Mouse (Mus musculus): ENCODE data around the gene Foxred2.
A peak's percentile ranks its signal among the peaks of the same experiment; 100 is the strongest.

Foxred2 gene

GRCm38 (mm10) chr15:77949061-77949460 is 7.5 kb downstream of the Foxred2 start:
- no peak for DNase-seq (ENCODE audit: low spot score in 2 of 2)

- no peak for DNase-seq (ENCODE audit: low spot score in 2 of 2)
Measured at GRCm38 (mm10) chr15:77945711-77946110, 10.8 kb downstream of the Foxred2 start.

GRCm38 (mm10) chr15:77941563-77941962 is 15.0 kb downstream of the Foxred2 start:
- DNase-seq (ENCODE audit: low spot score in 2 of 2): no peak

GRCm38 (mm10) chr15:77938516-77938915 is 18.0 kb downstream of the Foxred2 start:
- DNase-seq (ENCODE audit: low spot score in 2 of 2): no peak

GRCm38 (mm10) chr15:77935673-77936375 is 20.7 kb downstream of the Foxred2 start:
- no peak for DNase-seq (ENCODE audit: low spot score in 2 of 2)

GRCm38 (mm10) chr15:77934968-77935367 is 21.6 kb downstream of the Foxred2 start:
- no peak for DNase-seq (ENCODE audit: low spot score in 2 of 2)

GRCm38 (mm10) chr15:77934326-77934725 is 22.2 kb downstream of the Foxred2 start:
- DNase-seq (ENCODE audit: low spot score in 2 of 2): no peak

GRCm38 (mm10) chr15:77933770-77934169 is 22.8 kb downstream of the Foxred2 start:
- DNase-seq (ENCODE audit: low spot score in 2 of 2): peak; percentile 97 to 99

GRCm38 (mm10) chr15:77933222-77933621 is 23.3 kb downstream of the Foxred2 start:
- DNase-seq (ENCODE audit: low spot score in 2 of 2): no peak

- DNase-seq (ENCODE audit: low spot score in 2 of 2): peak; percentile 33 to 42
Measured at GRCm38 (mm10) chr15:77931689-77932016, 24.9 kb downstream of the Foxred2 start.

GRCm38 (mm10) chr15:77930986-77931688 is 25.4 kb downstream of the Foxred2 start:
- no peak for DNase-seq (ENCODE audit: low spot score in 2 of 2)

GRCm38 (mm10) chr15:77929804-77930203 is 26.7 kb downstream of the Foxred2 start:
- DNase-seq (ENCODE audit: low spot score in 2 of 2): no peak

- DNase-seq (ENCODE audit: low spot score in 2 of 2): peak; percentile 85 to 88
Measured at GRCm38 (mm10) chr15:77928673-77929331, 27.7 kb downstream of the Foxred2 start, which contains the start of gene Txn2. Txn2 (minus strand) TSS chr15:77929006.

- DNase-seq (ENCODE audit: low spot score in 2 of 2): no peak
Measured at GRCm38 (mm10) chr15:77928091-77928490, 28.4 kb downstream of the Foxred2 start.

GRCm38 (mm10) chr15:77926921-77927320 is 29.6 kb downstream of the Foxred2 start:
- no peak for DNase-seq (ENCODE audit: low spot score in 2 of 2)

- DNase-seq (ENCODE audit: low spot score in 2 of 2): no peak
Measured at GRCm38 (mm10) chr15:77925195-77925594, 31.3 kb downstream of the Foxred2 start.

- no peak for DNase-seq (ENCODE audit: low spot score in 2 of 2)
Measured at GRCm38 (mm10) chr15:77923267-77924035, 33.1 kb downstream of the Foxred2 start.

- no peak for DNase-seq (ENCODE audit: low spot score in 2 of 2)
Measured at GRCm38 (mm10) chr15:77922710-77923109, 33.8 kb downstream of the Foxred2 start.

GRCm38 (mm10) chr15:77921636-77922035 is 34.9 kb downstream of the Foxred2 start:
- DNase-seq (ENCODE audit: low spot score in 2 of 2): no peak

GRCm38 (mm10) chr15:77920511-77921462 is 35.7 kb downstream of the Foxred2 start:
- no peak for DNase-seq (ENCODE audit: low spot score in 2 of 2)

GRCm38 (mm10) chr15:77919441-77919840 is 37.1 kb downstream of the Foxred2 start:
- DNase-seq (ENCODE audit: low spot score in 2 of 2): no peak
